Mouse (Mus musculus) liver, postnatal 0 days (tissue): Measurements from ENCODE around the gene Apoh. TPM values are rescaled to one million over a fixed set of nuclear protein-coding genes. Genes with fewer than 3 reads are reported as not detected.

Source experiments
- ATAC-seq: fragments of 200-750 bp; cut with Nextera tagmentation; 2 replicates; pipeline ENCODE4 v1.8.0; 2017; ENCODE audit warnings: mild to moderate bottlenecking, moderate library complexity
- DNase-seq: peaks from one replicate; pipeline ENCODE4 v3.0.0-alpha.2; 2016
- H3K27ac ChIP-seq: fragments of 300-500 bp; sonication (generic); 2 replicates; pipeline ENCODE4 v1.5.1; 2014; ENCODE audit warnings: antibody characterized with exemption, moderate library complexity, mild to moderate bottlenecking, low read depth
- H3K27me3 ChIP-seq: fragments of 300-500 bp; sonication (generic); 2 replicates; pipeline ENCODE4 v1.6.1; 2014; ENCODE audit warnings: low read length, control low read depth, mixed read lengths; ENCODE audit not compliant: insufficient read depth
- H3K36me3 ChIP-seq: fragments of 300-500 bp; sonication (generic); replicated peaks from 2 replicates; pipeline ENCODE4 v1.6.1; 2014; ENCODE audit warnings: mild to moderate bottlenecking, control low read depth, low read length, moderate library complexity, mixed read lengths; ENCODE audit not compliant: insufficient read depth
- H3K4me1 ChIP-seq: fragments of 300-500 bp; sonication (generic); 2 replicates; pipeline ENCODE4 v1.6.1; 2014; ENCODE audit warnings: antibody characterized with exemption, mild to moderate bottlenecking, control low read depth; ENCODE audit not compliant: insufficient read depth
- H3K4me2 ChIP-seq: fragments of 300-500 bp; sonication (generic); 2 replicates; pipeline ENCODE4 v1.6.1; 2014; ENCODE audit warnings: low read depth, mild to moderate bottlenecking, low read length, moderate library complexity, mixed read lengths
- H3K4me3 ChIP-seq: fragments of 300-500 bp; sonication (generic); 2 replicates; pipeline ENCODE4 v1.5.1; 2014; ENCODE audit warnings: low read depth, low read length
- H3K9ac ChIP-seq: fragments of 300-500 bp; sonication (generic); replicated peaks from 2 replicates; pipeline ENCODE4 v1.6.1; 2014; ENCODE audit warnings: mild to moderate bottlenecking, moderate library complexity
- H3K9me3 ChIP-seq: fragments of 300-500 bp; sonication (generic); 2 replicates; pipeline ENCODE4 v1.6.1; 2016; ENCODE audit warnings: mild to moderate bottlenecking, control low read depth, low read length, mixed read lengths
- CTCF ChIP-seq: sonication (generic); IDR thresholded peaks from 2 replicates; pipeline ENCODE4 v1.5.1; 2016; ENCODE audit warnings: antibody characterized with exemption, low read depth
- EP300 ChIP-seq: IDR thresholded peaks from 2 replicates; pipeline ENCODE4 v1.6.1; 2016; ENCODE audit warnings: antibody characterized with exemption, low read depth, mild to moderate bottlenecking
- WGBS: fragments of 180-500 bp; shearing (Covaris S2); extraction: QIAGEN DNeasy Blood & Tissue Kit; methylation state at CpG from one replicate; pipeline ENCODE4 v1.1.7; 2014; ENCODE audit not compliant: insufficient replicate concordance; 5-methylcytosine and 5-hydroxymethylcytosine counted together
- polyA plus RNA-seq: library from polyadenylated mRNA; unstranded; fragments of >200 nt; fragmentation: Nextera tagmentation; extraction: Ambion mirVana; gene quantifications from 2 replicates; pipeline ENCODE4 v1.2.1, GENCODE M21; 2015

Apoh gene
- polyA plus RNA-seq, 1 experiment from 2014 or later = 3,365 TPM

GRCm38 (mm10) chr11:108345321-108345720 lies 2.2 kb downstream of the Apoh start:
- H3K4me2 ChIP-seq = no peak overlapping the region
- DNase-seq (no peak), ATAC-seq (no peak)
- no peak overlapping the region for H3K27ac ChIP-seq
- peaks cover 15% of the 10 kb centered on the region for H3K4me1 ChIP-seq
- H3K9me3 ChIP-seq = no peaks in the 10 kb centered on the region
- H3K9ac ChIP-seq = no peak overlapping the region
- WGBS = 78% methylated on average over 2 of the region's 2 CpGs
- peaks cover 14% of the 10 kb centered on the region; the same call in 1 of the 2 replicates for H3K27me3 ChIP-seq
- no peak for TF ChIP-seq CTCF
- TF ChIP-seq EP300 = no peak
- no peak overlapping the region for H3K4me3 ChIP-seq
- H3K36me3 ChIP-seq = no peaks in the 10 kb centered on the region

GRCm38 (mm10) chr11:108350799-108351198 lies 7.6 kb downstream of the Apoh start:
- Histone ChIP-seq H3K27me3 (no peaks in the 10 kb centered on the region), H3K36me3 (no peaks in the 10 kb centered on the region), H3K4me1 (no peaks in the 10 kb centered on the region), H3K9ac (no peak overlapping the region), H3K4me3 (no peak overlapping the region), H3K4me2 (no peak overlapping the region), H3K27ac (no peak overlapping the region), H3K9me3 (no peaks in the 10 kb centered on the region)
- ATAC-seq = peak; percentile 40; the same call in 1 of the 2 replicates
- 38% methylated on average over 4 of the region's 4 CpGs for WGBS
- DNase-seq = no peak
- TF ChIP-seq CTCF = no peak
- TF ChIP-seq EP300 = no peak

- H3K27me3 ChIP-seq = no peaks in the 10 kb centered on the region
- ATAC-seq (no peak), DNase-seq (no peak)
- 78% methylated on average over 10 of the region's 10 CpGs for WGBS
- H3K4me2 ChIP-seq = no peak overlapping the region
- no peaks in the 10 kb centered on the region for H3K4me1 ChIP-seq
- TF ChIP-seq CTCF = no peak
- TF ChIP-seq EP300 = no peak
- H3K27ac ChIP-seq = no peak overlapping the region
- no peaks in the 10 kb centered on the region for H3K9me3 ChIP-seq
- no peak overlapping the region for H3K9ac ChIP-seq
- no peak overlapping the region for H3K4me3 ChIP-seq
- H3K36me3 ChIP-seq = no peaks in the 10 kb centered on the region
Measured at GRCm38 (mm10) chr11:108352842-108353388, 9.8 kb downstream of the Apoh start.

GRCm38 (mm10) chr11:108356020-108356419 lies 12.9 kb downstream of the Apoh start:
- no peak overlapping the region for H3K4me2 ChIP-seq
- ATAC-seq = no peak
- TF ChIP-seq EP300 (no peak), CTCF (no peak)
- 64% methylated on average over 4 of the region's 4 CpGs for WGBS
- DNase-seq = no peak
- no peak overlapping the region for H3K4me3 ChIP-seq
- H3K9me3 ChIP-seq = no peaks in the 10 kb centered on the region
- no peaks in the 10 kb centered on the region for H3K36me3 ChIP-seq
- no peaks in the 10 kb centered on the region for H3K27me3 ChIP-seq
- H3K4me1 ChIP-seq = no peaks in the 10 kb centered on the region
- H3K27ac ChIP-seq = no peak overlapping the region
- H3K9ac ChIP-seq = no peak overlapping the region

- no peak overlapping the region for H3K27ac ChIP-seq
- no peak overlapping the region for H3K9ac ChIP-seq
- DNase-seq = no peak
- ATAC-seq = no peak
- no peaks in the 10 kb centered on the region for H3K27me3 ChIP-seq
- WGBS = 76% methylated on average over 6 of the region's 6 CpGs
- no peaks in the 10 kb centered on the region for H3K9me3 ChIP-seq
- no peak for TF ChIP-seq EP300
- TF ChIP-seq CTCF = no peak
- H3K4me1 ChIP-seq = no peaks in the 10 kb centered on the region
- no peaks in the 10 kb centered on the region for H3K36me3 ChIP-seq
- H3K4me2 ChIP-seq = no peak overlapping the region
- H3K4me3 ChIP-seq = no peak overlapping the region
Measured at GRCm38 (mm10) chr11:108358911-108359310, 15.8 kb downstream of the Apoh start.

GRCm38 (mm10) chr11:108360983-108361382 lies 17.8 kb downstream of the Apoh start:
- H3K27me3 ChIP-seq = no peaks in the 10 kb centered on the region
- H3K4me3 ChIP-seq = no peak overlapping the region
- TF ChIP-seq EP300 (no peak), CTCF (no peak)
- H3K9me3 ChIP-seq = no peaks in the 10 kb centered on the region
- no peak overlapping the region for H3K9ac ChIP-seq
- WGBS = 51% methylated on average over 4 of the region's 4 CpGs
- H3K36me3 ChIP-seq = no peaks in the 10 kb centered on the region
- peaks cover 3% of the 10 kb centered on the region; the same call in 1 of the 2 replicates for H3K4me1 ChIP-seq
- DNase-seq (no peak), ATAC-seq (no peak)
- H3K27ac ChIP-seq = no peak overlapping the region
- no peak overlapping the region for H3K4me2 ChIP-seq
